Comparison of ENCODE assay signal across 8 mouse cellular contexts in genomic region chr8:70905831-70906736, GRCm38 (mm10). TPM values are rescaled to one million over a fixed set of nuclear protein-coding genes. Genes with fewer than 3 reads are reported as not detected.
DNase-seq lines count a peak whose midpoint lies in the region; ATAC-seq and TF ChIP-seq lines count a peak whose summit lies in the region.

Gene Map1s, plus strand, starts transcription at chr8:70905932.

- peaks cover 6% of the 10 kb centered on the region for H3K4me1 ChIP-seq in ES-Bruce4 (ENCODE audit: control insufficient read depth, insufficient read depth, low read length)
- peaks cover 19% of the 10 kb centered on the region for H3K4me1 ChIP-seq in forebrain, embryonic 15.5 days
- H3K4me1 ChIP-seq in lung, adult 2 months (ENCODE audit: control insufficient read depth, insufficient read depth, low read length): peaks cover 11% of the 10 kb centered on the region; the same call in 1 of the 2 replicates
- peaks cover 19% of the 10 kb centered on the region for H3K4me1 ChIP-seq in neural tube, embryonic 15.5 days

- H3K27me3 ChIP-seq in ES-Bruce4 (ENCODE audit: control insufficient read depth, insufficient read depth, low read length, poor library complexity, severe bottlenecking): no peaks in the 10 kb centered on the region
- H3K27me3 ChIP-seq in forebrain, embryonic 15.5 days: peaks cover 7% of the 10 kb centered on the region; the same call in 1 of the 2 replicates
- H3K27me3 ChIP-seq in neural tube, embryonic 15.5 days (replicated peaks): peaks cover 12% of the 10 kb centered on the region

- TF ChIP-seq POLR2A in ES-Bruce4 (IDR thresholded peaks at IDR 0.05; ENCODE audit: insufficient read depth, low read length): peak; percentile 27
- TF ChIP-seq POLR2A in lung, adult 2 months (IDR thresholded peaks at IDR 0.05; ENCODE audit: borderline replicate concordance, extremely low read depth, low read depth, low read length): peak; percentile 56

- TF ChIP-seq CTCF in ES-Bruce4 (IDR thresholded peaks at IDR 0.05; ENCODE audit: low read depth, low read length): no peak
- no peak for TF ChIP-seq CTCF in lung, adult 2 months (IDR thresholded peaks at IDR 0.05; ENCODE audit: insufficient read depth, low read length)

- intact Hi-C loops in heart, postnatal 14 days (cut with DNase I): loop anchor here (10.0 kb wide), 1 partner anchor 299 kb away; no protein-coding TSS in a partner anchor

- peak within 1 kb of the TSS; percentile 93 for H3K4me2 ChIP-seq in forebrain, embryonic 15.5 days (replicated peaks)
- H3K4me2 ChIP-seq in neural tube, embryonic 15.5 days: peak within 1 kb of the TSS; percentile 90

- H3K9ac ChIP-seq in ES-Bruce4 (ENCODE audit: low read depth, poor library complexity, severe bottlenecking): peak within 1 kb of the TSS; percentile 93
- H3K9ac ChIP-seq in forebrain, embryonic 15.5 days (replicated peaks): peak within 1 kb of the TSS; percentile 87
- peak within 1 kb of the TSS; percentile 91 for H3K9ac ChIP-seq in neural tube, embryonic 15.5 days (replicated peaks)

- H3K36me3 ChIP-seq in ES-Bruce4 (ENCODE audit: control insufficient read depth, insufficient read depth, low read length, poor library complexity, severe bottlenecking): no peaks in the 10 kb centered on the region
- no peaks in the 10 kb centered on the region for H3K36me3 ChIP-seq in forebrain, embryonic 15.5 days
- peaks cover 5% of the 10 kb centered on the region; the same call in 1 of the 2 replicates for H3K36me3 ChIP-seq in neural tube, embryonic 15.5 days

- H3K27ac ChIP-seq in ES-Bruce4 (ENCODE audit: insufficient read depth, low read length): peak within 1 kb of the TSS; percentile 57; the same call in 1 of the 2 replicates
- peak within 1 kb of the TSS; percentile 96 for H3K27ac ChIP-seq in forebrain, embryonic 15.5 days (replicated peaks)
- H3K27ac ChIP-seq in neural tube, embryonic 15.5 days (replicated peaks): peak within 1 kb of the TSS; percentile 93

- under 1% methylated on average over 80 of the region's 86 CpGs for WGBS in forebrain, embryonic 15.5 days
- 2% methylated on average over 86 of the region's 86 CpGs for WGBS in lung, adult 2 months
- WGBS in neural tube, embryonic 15.5 days: under 1% methylated on average over 77 of the region's 86 CpGs

- no peak for TF ChIP-seq EP300 in ES-Bruce4 (IDR thresholded peaks at IDR 0.05; ENCODE audit: insufficient read depth, low read depth, low read length)

- no peaks in the 10 kb centered on the region for H3K9me3 ChIP-seq in ES-Bruce4 (replicated peaks; ENCODE audit: control insufficient read depth, insufficient read depth, low read length, poor library complexity, severe bottlenecking)
- H3K9me3 ChIP-seq in forebrain, embryonic 15.5 days: no peaks in the 10 kb centered on the region
- H3K9me3 ChIP-seq in neural tube, embryonic 15.5 days (replicated peaks): no peaks in the 10 kb centered on the region

- H3K4me3 ChIP-seq in ES-Bruce4 (ENCODE audit: low read depth, low read length): peak within 1 kb of the TSS; percentile 82
- H3K4me3 ChIP-seq in forebrain, embryonic 15.5 days: peak within 1 kb of the TSS; percentile 95
- peak within 1 kb of the TSS; percentile 63 for H3K4me3 ChIP-seq in lung, adult 2 months (replicated peaks; ENCODE audit: extremely low read depth, low read depth, low read length)
- peak within 1 kb of the TSS; percentile 89 for H3K4me3 ChIP-seq in neural tube, embryonic 15.5 days (replicated peaks)

- ATAC-seq in forebrain, embryonic 15.5 days (replicated peaks): peak; percentile 95
- ATAC-seq in neural tube, embryonic 15.5 days (ENCODE audit: low FRiP score): peak; percentile 96

- peak; percentile 81 for DNase-seq in cerebellum, adult 11 months
- DNase-seq in heart, postnatal 14 days: peak; percentile 76 to 81
- peak; percentile 78 to 83 for DNase-seq in layer of hippocampus, adult 18-20 months (ENCODE audit: low spot score in 2 of 2)
- DNase-seq in lung, adult 2 months: peak; percentile 65
- DNase-seq in testis, postnatal 14 days (ENCODE audit: low spot score): peak; percentile 91

RNA-seq across cellular contexts. Expression of gene Map1s, which starts in this region (rescaled TPM):
- 32.8 and 37.3 TPM in 2 replicates for polyA plus RNA-seq in ES-Bruce4 (2011; ENCODE audit: insufficient read depth, insufficient read length, low read depth, missing spikeins)
- 60.1 and 62.0 TPM in 2 replicates for polyA plus RNA-seq in forebrain, embryonic 15.5 days (2015; fragmentation: Nextera tagmentation; extraction: Ambion mirVana)
- total RNA-seq in heart, postnatal 14 days (2021): 10 to 100 TPM; 20.5 to 24.8 TPM
- total RNA-seq in layer of hippocampus, adult 18-20 months (2021): 100 to 1,000 TPM in 1 of 2 experiments, 10 to 100 TPM in 1; 96.3 to 100 TPM
- polyA plus RNA-seq in lung, adult 2 months (2012; rRNA removed): 58.4 and 68.0 TPM in 2 replicates
- 59.5 and 64.6 TPM in 2 replicates for polyA plus RNA-seq in neural tube, embryonic 15.5 days (2015; fragmentation: Nextera tagmentation; extraction: Ambion mirVana)

Comparison
In these comparisons a context has a peak if more than half of its experiments do, and no peak if none do; other contexts are left out.
1. Peak in every context shown above with its lines: DNase-seq, ATAC-seq, H3K4me3 ChIP-seq and H3K27ac ChIP-seq.